Mouse (Mus musculus) lung, adult 2 months (tissue): ENCODE measurements around the gene Cfap43.
A peak's percentile ranks its signal among the peaks of the same experiment; 100 is the strongest.

Experiments
- CTCF ChIP-seq: fragments of 200-500 bp; IDR thresholded peaks from 2 replicates; pipeline ENCODE4 v1.5.1; 2011; ENCODE audit warnings: mild to moderate bottlenecking, low read length, control low read depth; ENCODE audit not compliant: insufficient read depth
- POLR2A ChIP-seq: fragments of 200-500 bp; IDR thresholded peaks from 2 replicates; pipeline ENCODE4 v1.6.1; 2011; ENCODE audit warnings: low read depth, mild to moderate bottlenecking, control low read depth, low read length, borderline replicate concordance; ENCODE audit errors: extremely low read depth

- TF ChIP-seq CTCF (no peak), POLR2A (peak; percentile 98)
These were observed 187.8 kb downstream of the Cfap43 start, which contains the start of gene Sfr1 for GRCm38 (mm10) chr19:47731071-47731881.
